Mouse (Mus musculus): Measurements from ENCODE around the gene Vangl1.
"Not testable (repeated sequence)": the region's sequence is repeated elsewhere in the genome, so short reads cannot be mapped to it uniquely, and the experiment has no call there.

The Vangl1 gene

DNA sequence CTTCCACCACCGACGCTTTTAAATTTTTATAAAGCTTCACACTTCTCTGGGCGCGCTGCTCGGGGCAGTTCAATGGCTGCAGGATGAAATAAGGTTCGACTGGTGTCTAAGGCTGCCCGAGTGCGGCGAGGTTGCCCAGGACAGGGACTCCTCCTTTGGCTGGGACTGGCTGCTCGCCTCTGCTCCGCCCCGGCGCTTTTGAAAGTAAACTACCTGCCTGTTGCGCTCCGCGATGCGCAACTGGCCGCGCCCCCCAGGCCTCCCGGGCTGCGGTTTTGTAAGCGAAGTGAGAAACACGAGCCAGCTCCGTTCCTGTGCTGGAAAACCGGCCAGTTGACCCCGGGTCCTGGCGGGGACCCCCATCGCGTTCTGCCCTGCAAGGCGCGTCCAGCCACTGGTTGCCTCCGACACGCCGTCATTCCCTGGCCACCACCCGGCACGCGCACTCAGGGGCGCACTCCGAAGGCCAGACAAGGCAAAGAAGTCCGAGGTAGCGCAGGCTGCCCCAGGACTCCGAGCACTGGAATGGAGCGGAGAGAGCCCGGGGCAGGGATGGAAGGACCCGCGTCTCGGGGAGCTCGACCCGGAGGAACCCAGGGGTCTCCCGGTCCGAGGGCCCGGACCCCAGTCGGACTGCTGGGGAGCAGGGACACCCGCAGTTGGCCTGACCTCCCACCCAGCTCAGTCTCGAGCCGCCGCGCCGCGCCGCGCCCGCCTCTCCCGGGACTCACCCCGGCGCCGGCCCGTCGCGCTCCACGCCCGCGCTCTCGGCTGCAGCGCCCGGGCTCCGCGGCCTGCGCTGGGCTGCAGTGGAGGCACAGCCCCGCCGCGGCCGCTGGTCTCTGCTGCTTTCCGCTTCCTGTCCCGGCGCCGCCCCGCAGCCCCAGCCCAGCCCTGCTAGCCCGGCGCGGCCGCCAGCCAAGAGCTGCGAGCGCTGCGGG, at the start of gene Vangl1:
Vangl1 (minus strand) TSS at position 913 of the 941 bp plus-strand sequence.
- DNase-seq (ENCODE audit: low spot score in 2 of 2): peak; percentile 83

DNA sequence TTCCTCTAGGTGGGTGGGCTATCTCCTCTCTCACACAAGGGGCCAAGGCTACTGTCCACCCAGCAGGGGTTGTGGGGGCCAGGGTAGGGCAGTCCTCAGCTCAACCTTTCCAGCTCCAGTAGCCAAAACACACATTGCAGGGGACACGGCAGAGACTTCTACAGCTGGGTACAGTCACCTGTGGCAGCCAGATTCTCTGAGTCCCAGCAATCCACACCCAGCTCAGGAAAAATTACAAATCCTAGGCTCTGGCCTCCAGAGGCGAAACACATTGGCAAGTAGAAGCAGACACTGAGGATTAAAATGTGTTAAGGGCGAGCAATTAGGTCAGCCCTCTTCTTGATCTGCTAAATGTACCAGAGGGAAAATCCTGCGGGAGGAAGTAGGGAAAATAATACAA, 49.1 kb upstream of the Vangl1 start:
- DNase-seq (ENCODE audit: low spot score in 2 of 2): no peak

DNA sequence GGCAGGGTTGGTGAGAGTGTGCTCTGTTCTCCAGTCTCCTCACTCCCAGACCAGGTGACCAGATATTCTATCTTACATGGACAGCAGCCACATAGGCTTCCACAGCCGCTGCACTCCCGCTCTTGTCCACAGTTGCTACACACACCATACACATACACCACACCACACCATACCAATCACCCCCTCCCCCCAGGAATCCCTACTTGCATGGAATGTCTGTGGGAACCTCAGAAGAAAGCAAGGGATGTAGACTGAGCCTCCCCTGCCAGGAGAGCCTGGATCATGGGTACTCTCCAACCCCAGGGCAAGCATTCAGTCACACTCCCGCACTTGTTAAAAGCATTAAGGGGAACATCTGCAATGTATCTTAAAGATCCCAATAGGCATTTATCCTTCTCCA, 48.4 kb upstream of the Vangl1 start:
- no peak for DNase-seq (ENCODE audit: low spot score in 2 of 2)

DNA sequence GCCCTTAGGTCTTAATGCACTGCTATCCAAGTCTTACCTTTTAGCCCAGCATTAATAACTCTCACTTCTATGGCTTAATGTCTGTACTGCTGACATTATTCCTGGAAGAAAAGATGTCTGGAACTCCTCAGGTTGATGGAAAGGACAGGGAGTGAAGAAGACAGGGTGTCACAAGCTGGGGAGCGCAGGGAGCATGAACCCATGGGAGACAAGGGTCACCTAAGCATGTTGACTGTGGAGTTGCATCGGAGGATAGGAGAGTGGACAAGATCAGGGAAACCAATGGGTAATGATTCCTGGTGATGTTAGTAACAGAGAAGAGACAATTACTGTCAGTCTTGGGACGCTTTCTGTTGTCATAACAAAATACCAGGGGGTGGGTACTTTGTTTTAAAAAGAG, 46.4 kb upstream of the Vangl1 start:
- no peak for DNase-seq (ENCODE audit: low spot score in 2 of 2)

DNA sequence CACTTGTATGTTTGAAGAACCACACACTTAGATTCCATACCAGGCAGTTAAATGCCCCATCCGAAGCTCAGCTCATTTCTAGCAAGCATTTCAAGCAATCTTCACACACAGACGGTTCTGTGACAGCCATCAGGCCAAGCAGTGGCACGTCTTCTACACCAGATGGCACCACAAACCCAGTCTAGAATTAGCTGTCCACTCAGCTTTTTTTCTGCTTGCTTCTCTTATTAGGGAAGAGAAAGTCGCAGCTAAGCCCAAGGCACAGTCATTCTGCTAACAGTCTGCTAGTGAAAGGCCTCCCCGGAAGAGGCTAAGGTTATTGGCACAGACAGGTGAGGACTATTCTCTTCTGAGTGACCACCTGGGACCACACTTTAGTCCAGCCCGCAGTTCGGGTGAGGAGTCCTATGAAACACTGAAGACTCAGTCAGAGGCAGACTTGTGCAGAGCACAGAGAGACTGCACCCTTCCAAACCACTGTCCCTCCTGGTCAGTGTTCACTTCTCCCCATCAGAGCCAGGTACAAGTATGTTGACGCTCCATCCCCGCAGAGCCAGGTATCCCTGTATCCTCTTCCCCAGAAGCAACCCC, 45.0 kb upstream of the Vangl1 start:
- DNase-seq (ENCODE audit: low spot score in 2 of 2): peak in 1 of 2 experiments; percentile 40

DNA sequence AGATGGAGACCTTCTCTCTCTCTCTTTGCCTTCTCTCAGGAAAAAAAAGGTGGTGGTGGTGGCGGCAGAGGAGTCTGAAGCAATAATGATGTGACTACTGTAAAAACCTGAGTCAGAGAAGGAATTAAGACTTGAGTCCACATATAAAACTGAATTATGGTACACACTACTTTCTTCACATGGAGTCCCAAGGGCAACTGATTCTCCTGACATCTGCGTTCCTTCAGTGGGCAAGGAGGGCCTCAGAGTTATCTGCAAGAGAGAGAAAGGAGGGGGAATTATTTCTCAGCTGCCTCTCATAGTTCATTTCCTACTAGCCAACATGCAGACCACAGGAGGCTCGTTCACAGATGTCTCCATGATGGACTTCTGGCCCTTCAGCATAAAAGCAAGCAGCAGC, 40.1 kb upstream of the Vangl1 start:
- DNase-seq (ENCODE audit: low spot score in 2 of 2): no peak

DNA sequence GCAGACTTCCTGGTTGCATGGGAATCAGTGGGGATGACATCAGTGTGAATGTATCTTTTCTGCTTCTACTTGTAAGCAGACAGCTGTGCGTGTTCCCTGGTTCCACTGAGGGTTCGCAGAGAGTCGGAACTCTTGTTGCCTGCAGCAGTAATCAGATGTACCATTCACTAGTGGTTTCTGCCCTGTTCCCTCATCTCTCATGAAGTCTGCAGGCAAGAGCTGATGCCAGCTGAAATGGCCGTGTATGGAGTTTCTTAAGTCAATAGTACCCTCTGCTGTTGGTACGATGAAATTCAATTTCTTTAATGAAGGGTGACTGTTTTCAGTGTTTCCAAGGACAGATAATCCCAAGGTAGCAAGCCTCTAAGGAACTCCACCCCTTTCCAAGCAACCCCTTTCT, 38.4 kb upstream of the Vangl1 start:
- DNase-seq (ENCODE audit: low spot score in 2 of 2): no peak

DNA sequence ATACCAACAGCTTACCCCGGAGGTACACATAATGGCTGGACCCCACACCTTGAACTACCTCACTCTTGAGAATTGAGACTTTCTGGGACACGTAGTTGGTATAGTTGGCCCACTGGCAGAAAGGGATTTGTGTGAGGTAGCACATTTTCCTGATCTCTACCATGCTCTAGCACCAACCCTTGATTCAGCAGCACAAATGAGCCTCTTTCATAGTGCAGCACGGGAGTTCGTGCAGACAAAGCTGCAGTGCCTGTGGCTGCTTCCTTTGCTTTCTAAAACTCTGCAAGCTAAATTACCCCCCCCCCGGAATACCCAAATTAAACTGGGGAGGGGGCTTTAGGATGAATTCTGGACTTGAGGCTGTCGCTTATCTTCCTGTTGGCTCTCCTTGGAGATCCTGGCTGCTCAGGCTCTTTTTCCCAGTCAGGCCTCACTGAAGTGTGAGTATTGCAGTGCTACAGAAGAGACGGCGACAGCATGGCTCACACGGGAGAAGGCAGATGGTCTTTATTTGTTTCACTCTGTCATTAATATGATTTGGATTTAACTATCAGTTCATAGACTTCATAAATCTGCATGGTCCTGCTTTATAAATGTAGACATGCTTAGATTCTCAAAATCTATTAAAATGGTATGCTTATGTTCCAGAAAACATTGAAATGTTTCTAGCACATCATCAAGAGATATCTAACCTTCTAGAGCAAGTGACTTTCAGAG, 27.1 kb upstream of the Vangl1 start:
- DNase-seq (ENCODE audit: low spot score in 2 of 2): no peak

DNA sequence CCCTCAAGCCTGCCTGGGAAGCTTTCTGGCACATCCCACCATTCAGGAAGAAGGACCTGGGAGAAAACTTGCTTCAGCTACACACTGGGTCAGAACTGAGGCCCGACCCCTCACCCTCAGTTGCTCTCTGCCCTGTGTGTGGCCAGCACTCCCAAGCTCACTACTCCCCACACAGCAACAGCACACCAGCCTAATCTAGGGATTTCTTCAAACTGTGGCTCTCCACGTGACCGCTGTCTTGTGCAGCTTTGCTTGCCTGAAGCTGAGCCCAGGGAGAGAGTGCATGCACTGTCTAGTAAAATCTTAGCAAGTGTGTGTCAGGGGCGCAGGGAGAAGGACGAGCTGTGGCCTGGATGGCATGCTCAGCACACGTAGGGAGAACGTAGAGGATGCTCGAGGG, 18.3 kb upstream of the Vangl1 start:
- no peak for DNase-seq (ENCODE audit: low spot score in 2 of 2)

DNA sequence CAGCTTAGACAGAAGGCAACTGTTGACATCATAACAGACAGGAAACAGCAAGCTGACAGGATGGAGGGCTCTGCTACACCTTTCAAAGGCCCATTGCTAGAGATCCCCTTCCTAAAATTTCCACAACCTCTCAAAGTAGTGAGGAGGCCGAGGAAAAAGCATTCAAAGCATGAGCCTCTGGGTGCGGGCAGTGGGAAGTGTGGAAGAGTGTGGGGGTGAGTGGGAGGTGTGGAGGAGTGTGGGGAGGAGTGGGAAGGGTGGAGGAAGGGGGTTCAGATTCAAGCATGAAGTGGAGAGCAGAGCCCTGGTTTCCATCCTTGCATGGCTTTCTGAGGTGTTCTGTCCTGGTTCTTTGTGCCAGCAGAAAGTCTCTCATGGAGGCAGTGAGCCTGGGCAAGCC, 13.8 kb upstream of the Vangl1 start:
- DNase-seq (ENCODE audit: low spot score in 2 of 2): no peak

DNA sequence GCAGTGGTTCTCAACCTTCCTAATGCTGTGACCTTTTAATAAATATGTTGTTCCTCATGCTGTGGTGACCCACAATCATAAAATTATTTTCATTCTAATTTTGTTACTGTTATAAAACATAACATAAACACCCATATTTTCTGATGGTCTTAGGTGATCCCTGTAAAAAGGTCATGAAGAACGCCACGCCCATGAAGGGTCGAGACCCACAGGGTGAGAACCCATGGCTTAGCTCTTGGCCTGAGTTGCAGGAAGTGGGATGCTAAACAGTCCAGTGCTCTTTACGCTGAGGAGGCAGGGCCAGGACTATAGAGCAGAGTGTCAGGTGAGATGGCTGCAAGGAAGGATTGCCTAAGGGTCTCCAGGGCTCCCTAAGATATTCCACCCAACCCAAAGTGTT, 10.2 kb upstream of the Vangl1 start:
- no peak for DNase-seq (ENCODE audit: low spot score in 2 of 2)

DNA sequence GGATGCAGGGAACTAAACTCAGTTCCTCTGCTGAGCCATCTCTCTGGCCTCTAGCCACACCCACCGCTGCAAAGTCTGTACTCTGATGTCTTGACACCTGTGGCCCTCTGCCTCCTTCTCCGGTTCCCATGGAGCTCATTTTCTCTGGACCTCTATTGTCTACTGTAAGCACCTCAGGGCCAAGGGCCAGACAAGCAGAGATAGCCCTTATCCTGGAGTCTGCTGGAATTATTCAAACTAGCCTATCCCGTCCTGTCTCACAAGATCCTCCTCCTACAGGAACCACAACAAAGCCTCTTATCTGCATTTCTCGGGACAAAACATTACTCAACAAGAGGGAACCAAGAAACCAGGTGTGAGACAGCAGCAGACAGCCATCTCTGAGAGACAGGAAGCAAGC, 9.8 kb upstream of the Vangl1 start:
- DNase-seq (ENCODE audit: low spot score in 2 of 2): no peak

DNA sequence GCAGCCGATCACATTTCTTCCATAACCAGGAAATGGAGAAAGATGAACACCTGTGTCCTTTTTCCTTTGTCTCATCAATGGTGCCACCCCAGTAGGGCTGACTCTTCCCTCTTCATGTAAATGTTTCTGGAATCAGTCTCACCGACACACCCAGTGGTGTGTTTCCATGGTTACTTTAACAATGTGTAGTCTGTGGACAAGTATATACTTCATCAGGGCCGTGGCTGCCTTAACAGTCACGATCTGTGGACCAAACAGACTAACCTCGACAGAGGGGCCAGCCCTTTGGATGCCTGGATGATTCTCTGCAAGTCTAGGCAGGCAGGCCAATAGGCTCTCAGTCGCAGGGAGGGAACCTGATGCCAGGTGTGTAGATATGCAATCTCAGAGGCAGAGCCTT, 8.4 kb upstream of the Vangl1 start:
- no peak for DNase-seq (ENCODE audit: low spot score in 2 of 2)

DNA sequence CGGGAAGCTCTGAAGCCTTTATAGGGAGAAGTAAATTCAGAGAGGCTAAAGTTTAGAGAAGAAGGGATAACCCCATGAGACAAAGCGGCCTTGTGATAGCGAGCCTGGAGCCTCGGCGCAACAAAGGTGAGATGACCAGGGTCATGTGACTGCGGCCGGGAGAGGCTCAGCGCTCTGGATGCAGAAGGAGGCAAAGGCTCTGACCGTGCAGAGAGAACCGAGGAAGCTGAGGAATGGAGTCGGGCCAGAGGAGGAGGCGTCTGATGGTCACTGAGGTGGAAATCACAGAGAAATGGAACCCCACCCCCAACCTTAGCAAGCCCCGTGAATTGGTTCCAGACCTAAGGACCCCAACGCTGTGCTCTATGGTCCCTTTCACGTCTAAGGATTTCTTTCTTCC, 7.8 kb upstream of the Vangl1 start:
- no peak for DNase-seq (ENCODE audit: low spot score in 2 of 2)

DNA sequence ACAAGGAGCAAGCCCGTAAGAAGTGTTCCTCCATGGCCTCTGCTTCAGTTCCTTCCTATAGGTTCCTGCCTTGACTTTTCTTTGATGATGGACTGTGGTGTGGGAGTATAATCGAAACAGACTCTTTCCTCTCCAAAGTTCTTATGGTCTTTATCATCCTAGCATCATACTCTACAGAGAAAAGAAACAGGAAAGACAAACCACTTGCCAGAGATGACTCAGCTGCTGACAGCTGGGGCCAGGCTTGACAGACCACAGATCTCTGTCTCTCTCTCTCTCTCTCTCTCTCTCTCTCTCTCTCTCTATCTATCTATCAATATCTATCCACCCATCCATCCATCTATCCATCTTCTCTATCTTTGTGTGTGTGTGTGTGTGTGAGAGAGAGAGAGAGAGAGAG, 6.8 kb upstream of the Vangl1 start:
- DNase-seq (ENCODE audit: low spot score in 2 of 2): no peak

DNA sequence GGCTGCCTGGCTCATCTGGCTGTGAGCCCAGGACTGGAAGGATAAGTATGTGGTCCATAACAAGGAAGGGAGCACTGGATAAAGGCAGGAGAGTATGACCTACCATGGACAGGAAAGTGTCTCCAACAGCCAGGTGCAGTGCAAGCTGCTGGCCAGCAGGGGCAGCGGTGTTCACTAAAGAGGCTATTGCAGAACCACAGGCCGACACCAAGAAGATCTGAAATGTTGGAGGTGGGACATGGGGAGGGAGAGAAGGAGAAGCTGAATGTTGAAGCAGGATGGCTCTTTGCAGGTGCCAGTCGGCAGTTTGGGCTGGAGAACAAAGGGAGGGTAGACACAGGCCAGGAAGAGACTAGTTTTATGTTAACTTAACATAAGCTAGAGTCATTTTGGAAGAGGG, 6.3 kb upstream of the Vangl1 start:
- DNase-seq (ENCODE audit: low spot score in 2 of 2): no peak

DNA sequence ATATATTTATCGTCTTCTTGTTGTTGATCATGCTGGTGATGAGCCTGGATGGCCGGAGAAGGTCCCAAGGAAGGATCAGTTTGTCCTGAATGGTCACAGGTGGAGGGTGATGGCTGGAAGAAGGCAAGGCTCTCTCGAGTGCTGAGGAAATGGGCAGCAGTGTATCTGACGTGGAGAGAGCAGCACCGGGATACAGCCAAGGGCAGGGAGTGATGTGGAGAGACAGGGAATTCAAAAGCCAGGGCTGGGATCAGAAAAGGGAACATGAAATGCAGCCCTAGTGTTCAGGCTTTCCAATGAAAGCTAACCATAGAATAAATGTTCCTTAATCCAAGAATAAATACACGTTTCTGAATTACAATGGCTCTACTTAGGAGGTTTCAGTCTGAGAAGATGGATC, 4.4 kb upstream of the Vangl1 start:
- no peak for DNase-seq (ENCODE audit: low spot score in 2 of 2)

DNA sequence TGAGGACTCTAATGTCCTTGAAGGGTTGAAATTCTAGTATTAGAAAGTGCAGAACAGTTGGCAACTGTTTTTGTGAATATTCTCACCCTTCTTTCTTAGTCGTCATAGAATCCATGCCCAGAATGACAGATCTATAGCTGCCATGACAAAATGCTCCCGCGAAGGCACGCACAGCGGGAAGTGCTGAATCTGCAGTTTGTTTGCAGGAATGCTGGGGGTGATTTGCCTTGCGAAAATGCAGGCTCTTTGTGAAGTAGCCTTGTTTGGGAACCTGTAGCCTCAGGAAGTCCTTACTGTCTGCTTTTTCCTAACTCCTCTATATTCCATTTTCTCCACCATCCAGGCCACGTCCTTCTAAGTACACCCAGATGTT, 951 bp upstream of the Vangl1 start:
- no peak for DNase-seq (ENCODE audit: low spot score in 2 of 2)

DNA sequence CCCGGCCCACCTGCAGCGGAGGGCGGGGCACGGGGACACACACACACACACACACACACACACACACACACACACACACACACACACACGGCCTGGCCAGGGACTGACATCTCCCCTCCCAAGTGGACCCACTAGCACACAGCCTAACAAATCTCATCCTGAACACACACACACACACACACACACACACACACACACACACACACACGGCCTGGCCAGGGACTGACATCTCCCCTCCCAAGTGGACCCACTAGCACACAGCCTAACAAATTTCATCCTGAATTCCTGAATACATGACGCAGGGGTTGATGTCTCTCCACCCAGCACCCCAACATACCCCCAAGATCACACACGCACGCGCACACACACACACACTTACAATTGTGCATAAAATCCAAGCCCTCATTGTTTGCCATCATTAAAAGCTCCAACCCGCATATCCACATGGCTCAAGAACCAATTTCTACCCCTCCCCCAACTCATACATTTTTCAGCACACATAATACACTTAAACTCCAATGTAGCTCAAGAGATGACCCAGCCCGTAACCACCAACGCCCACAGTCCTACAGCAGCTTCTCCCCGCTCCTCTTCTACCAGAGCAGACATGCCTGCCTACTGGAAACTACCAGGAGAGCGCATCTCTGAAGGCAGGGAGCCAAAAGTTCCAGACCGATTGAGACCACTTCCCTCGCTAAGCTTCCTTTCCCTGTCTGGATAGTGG, 403 bp upstream of the Vangl1 start:
- DNase-seq (ENCODE audit: low spot score in 2 of 2): not testable (repeated sequence)

DNA sequence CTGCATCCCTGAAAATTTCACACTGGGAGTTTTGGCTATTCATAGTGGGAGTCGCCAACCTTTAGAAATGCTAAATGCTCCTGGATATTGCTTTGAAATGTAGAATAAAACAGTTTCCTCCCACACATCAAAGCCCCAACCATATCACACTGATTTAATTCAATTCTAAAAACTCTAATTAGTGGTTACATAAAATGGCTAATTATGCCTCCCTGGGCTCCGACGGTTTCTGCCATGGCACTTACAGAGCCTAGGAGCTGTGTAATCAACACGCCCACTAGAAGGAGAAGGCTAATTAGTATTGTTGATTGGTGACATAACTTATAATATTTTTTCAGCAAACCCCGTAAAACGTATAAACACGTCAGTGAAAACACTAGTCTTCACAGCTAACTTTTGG, 1.4 kb downstream of the Vangl1 start:
- no peak for DNase-seq (ENCODE audit: low spot score in 2 of 2)

DNA sequence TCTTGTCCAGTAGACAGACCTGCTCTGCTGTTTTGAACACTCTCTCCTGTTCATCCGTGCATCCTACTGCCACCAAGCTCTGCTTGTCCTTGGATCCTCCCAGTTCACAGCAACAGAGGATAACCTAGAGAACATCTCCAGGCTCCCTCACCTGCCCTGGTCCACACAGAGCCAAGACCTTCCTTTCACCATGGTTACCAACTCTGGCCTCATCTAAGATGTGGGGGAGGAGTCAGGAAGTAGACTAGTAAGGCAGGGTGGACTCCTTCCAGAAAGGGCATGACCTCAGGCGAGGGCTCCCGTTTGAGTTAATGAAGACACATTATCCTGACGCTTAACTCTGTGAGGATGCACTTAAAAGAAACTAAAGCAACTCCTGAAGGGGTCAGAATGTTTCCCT, 4.5 kb downstream of the Vangl1 start:
- DNase-seq (ENCODE audit: low spot score in 2 of 2): no peak

DNA sequence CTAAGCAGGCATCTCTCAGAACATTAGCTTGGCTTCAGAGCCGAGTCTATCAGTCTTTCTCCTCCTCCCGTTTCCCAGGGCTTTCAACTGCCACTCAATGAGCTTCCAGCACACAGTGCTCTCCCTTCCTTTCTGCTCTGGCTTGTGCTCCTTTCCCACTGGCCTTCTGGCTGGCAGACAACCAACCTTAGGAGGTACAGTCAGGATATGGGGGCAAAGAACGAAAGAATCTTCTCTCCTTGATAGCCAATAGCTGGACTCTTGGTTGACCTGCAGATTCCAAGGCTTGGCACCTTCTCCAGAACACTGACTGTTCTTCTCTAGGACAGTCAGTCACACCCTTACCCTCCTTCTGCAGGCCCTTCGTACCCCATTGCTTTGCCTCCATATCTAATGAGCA, 5.3 kb downstream of the Vangl1 start:
- no peak for DNase-seq (ENCODE audit: low spot score in 2 of 2)

Data from urinary bladder, postnatal 4 days (tissue).